Mouse (Mus musculus) gastrocnemius, postnatal 14 days (tissue): ENCODE results near the gene Ltbp2. TPM values are rescaled to one million over a fixed set of nuclear protein-coding genes. Genes with fewer than 3 reads are reported as not detected.

ENCODE experiments used
- DNase-seq: peaks from one replicate; pipeline ENCODE4 v3.0.0; 2021; ENCODE audit warnings: mixed read lengths
- intact Hi-C: fragments of 180-260 bp; cut with DNase I; formaldehyde crosslinking; loops from one replicate; pipeline ENCODE4 v1.15.1; 2025; ENCODE audit warnings: low total_unique reads
- total RNA-seq, 2 experiments: library from RNA; stranded (reverse); gene quantifications; 2 replicates each; pipeline ENCODE4 v1.2.3; 2021

Gene Ltbp2
- total RNA-seq, 2 experiments from 2014 or later = 1.7 to 1.8 TPM

GRCm38 (mm10) chr12:84772726-84773441, 103.4 kb downstream of the Ltbp2 start, which contains the start of the genes Npc2 and Isca2:
TSS of gene Npc2 (minus strand) at chr12:84773152.
TSS of gene Isca2 (plus strand) at chr12:84773251.
- peak; percentile 98 for DNase-seq
- intact Hi-C loops = no loop called here

GRCm38 (mm10) chr12:84771981-84772520, 104.3 kb downstream of the Ltbp2 start:
- DNase-seq = no peak
- intact Hi-C loops = no loop called here

- DNase-seq = no peak
- intact Hi-C loops = no loop called here
Observed at GRCm38 (mm10) chr12:84769624-84770023, 106.7 kb downstream of the Ltbp2 start.

- intact Hi-C loops = no loop called here
- no peak for DNase-seq
Observed at GRCm38 (mm10) chr12:84767510-84767909, 108.8 kb downstream of the Ltbp2 start.

- intact Hi-C loops = no loop called here
- no peak for DNase-seq
Observed at GRCm38 (mm10) chr12:84766113-84766735, 110.1 kb downstream of the Ltbp2 start.

GRCm38 (mm10) chr12:84765506-84765905, 110.8 kb downstream of the Ltbp2 start:
- intact Hi-C loops = no loop called here
- DNase-seq = no peak

- no peak for DNase-seq
- intact Hi-C loops = no loop called here
Observed at GRCm38 (mm10) chr12:84764756-84765155, 111.6 kb downstream of the Ltbp2 start.

- DNase-seq = no peak
- intact Hi-C loops = no loop called here
Observed at GRCm38 (mm10) chr12:84763577-84764218, 112.6 kb downstream of the Ltbp2 start.

GRCm38 (mm10) chr12:84762532-84762931, 113.8 kb downstream of the Ltbp2 start:
- no peak for DNase-seq
- intact Hi-C loops = no loop called here

GRCm38 (mm10) chr12:84759063-84759462, 117.3 kb downstream of the Ltbp2 start:
- DNase-seq = no peak
- intact Hi-C loops = no loop called here

- no peak for DNase-seq
- intact Hi-C loops = no loop called here
Observed at GRCm38 (mm10) chr12:84756016-84756415, 120.3 kb downstream of the Ltbp2 start.

- peak; percentile 42 for DNase-seq
- intact Hi-C loops = loop anchor here (2.0 kb wide), 1 partner anchor 100 kb away; no protein-coding TSS in a partner anchor
Observed at GRCm38 (mm10) chr12:84755008-84755695, 121.2 kb downstream of the Ltbp2 start.

- DNase-seq = peak; percentile 28
- intact Hi-C loops = no loop called here
Observed at GRCm38 (mm10) chr12:84752131-84752977, 124.0 kb downstream of the Ltbp2 start.

GRCm38 (mm10) chr12:84750661-84751060, 125.7 kb downstream of the Ltbp2 start:
- DNase-seq = peak; percentile 76
- intact Hi-C loops = no loop called here

- DNase-seq = no peak
Observed at GRCm38 (mm10) chr12:84748134-84748533, 128.2 kb downstream of the Ltbp2 start.

GRCm38 (mm10) chr12:84745700-84746099, 130.6 kb downstream of the Ltbp2 start:
- DNase-seq = no peak
- intact Hi-C loops = no loop called here

More at GRCm38 (mm10) chr12:84748134-84748533, 128.2 kb downstream of the Ltbp2 start:
- intact Hi-C loops = loop anchor here (2.0 kb wide), 1 partner anchor 19 kb away; no protein-coding TSS in a partner anchor

- intact Hi-C loops = no loop called here
- no peak for DNase-seq
Observed at GRCm38 (mm10) chr12:84743496-84743895, 132.8 kb downstream of the Ltbp2 start.

- DNase-seq = no peak
- intact Hi-C loops = no loop called here
Observed at GRCm38 (mm10) chr12:84733366-84733765, 143.0 kb downstream of the Ltbp2 start.
